Mouse (Mus musculus) hindbrain, embryonic 11.5 days (tissue): ENCODE results near the gene Sbno2. TPM values are rescaled to one million over a fixed set of nuclear protein-coding genes. Genes with fewer than 3 reads are reported as not detected.

Experiments
- ATAC-seq: fragments of 200-750 bp; cut with Nextera tagmentation; 2 replicates; pipeline ENCODE4 v1.8.0; 2017; ENCODE audit warnings: mild to moderate bottlenecking, moderate TSS enrichment, moderate library complexity; ENCODE audit not compliant: low FRiP score
- DNase-seq: peaks from one replicate; pipeline ENCODE4 v3.0.0-alpha.2; 2015; ENCODE audit warnings: low spot score
- H3K27ac ChIP-seq: fragments of 300-500 bp; sonication (generic); 2 replicates; pipeline ENCODE4 v1.5.1; 2014; ENCODE audit warnings: mild to moderate bottlenecking, low read depth, low read length
- H3K27me3 ChIP-seq: fragments of 300-500 bp; sonication (generic); 2 replicates; pipeline ENCODE4 v1.6.1; 2014; ENCODE audit warnings: mild to moderate bottlenecking, low read length, moderate library complexity, mixed read lengths; ENCODE audit not compliant: control insufficient read depth, insufficient read depth
- H3K36me3 ChIP-seq: fragments of 300-500 bp; sonication (generic); 2 replicates; pipeline ENCODE4 v1.6.1; 2014; ENCODE audit warnings: mild to moderate bottlenecking, low read length, moderate library complexity, mixed read lengths; ENCODE audit not compliant: control insufficient read depth, insufficient read depth
- H3K4me1 ChIP-seq: fragments of 300-500 bp; sonication (generic); replicated peaks from 2 replicates; pipeline ENCODE4 v1.6.1; 2014; ENCODE audit warnings: low read length, mixed read lengths; ENCODE audit not compliant: control insufficient read depth, insufficient read depth
- H3K4me2 ChIP-seq: fragments of 300-500 bp; sonication (generic); replicated peaks from 2 replicates; pipeline ENCODE4 v1.6.1; 2014; ENCODE audit warnings: mild to moderate bottlenecking, low read depth, low read length
- H3K4me3 ChIP-seq: fragments of 300-500 bp; sonication (generic); 2 replicates; pipeline ENCODE4 v1.5.1; 2014; ENCODE audit warnings: low read depth, low read length
- H3K9ac ChIP-seq: fragments of 300-500 bp; sonication (generic); 2 replicates; pipeline ENCODE4 v1.6.1; 2014; ENCODE audit warnings: low read depth, low read length
- H3K9me3 ChIP-seq: fragments of 300-500 bp; sonication (generic); 2 replicates; pipeline ENCODE4 v1.6.1; 2016; ENCODE audit warnings: low read length; ENCODE audit not compliant: control insufficient read depth
- WGBS: fragments of 180-500 bp; shearing (Covaris S2); extraction: QIAGEN DNeasy Blood & Tissue Kit; methylation state at CpG from one replicate; pipeline ENCODE4 v1.1.7; 2014; 5-methylcytosine and 5-hydroxymethylcytosine counted together
- polyA plus RNA-seq: library from polyadenylated mRNA; unstranded; fragments of >200 nt; fragmentation: Nextera tagmentation; extraction: Ambion mirVana; gene quantifications from 2 replicates; pipeline ENCODE4 v1.2.1, GENCODE M21; 2014

The Sbno2 gene
- polyA plus RNA-seq, 1 experiment from 2014 or later: 9.5 TPM

DNA sequence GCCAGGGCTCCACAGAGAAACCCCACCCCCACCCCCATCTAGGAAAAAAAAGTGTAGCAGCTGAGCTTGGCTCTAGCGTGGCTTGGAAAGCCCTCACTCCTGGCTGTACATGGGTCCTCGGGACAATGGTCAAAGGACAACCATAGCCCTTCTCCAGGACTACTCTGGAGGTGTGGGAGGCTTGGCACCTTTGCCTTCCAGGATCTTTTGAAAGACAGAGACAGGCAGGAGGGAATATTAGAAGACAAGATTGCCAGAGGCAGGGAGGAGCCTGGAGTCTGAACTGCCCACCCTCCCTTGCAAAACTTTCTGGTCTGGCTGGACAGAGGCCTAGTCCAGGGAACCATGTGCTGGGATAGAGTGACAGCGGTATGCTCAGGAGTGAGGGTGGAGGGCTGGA lies 10.7 kb downstream of the Sbno2 start:
- ATAC-seq (no peak), DNase-seq (no peak)
- H3K9ac ChIP-seq: no peak overlapping the region
- no peak overlapping the region for H3K4me3 ChIP-seq
- H3K4me2 ChIP-seq: no peak overlapping the region
- no peaks in the 10 kb centered on the region for H3K4me1 ChIP-seq
- no peaks in the 10 kb centered on the region for H3K9me3 ChIP-seq
- H3K27ac ChIP-seq: no peak overlapping the region
- H3K36me3 ChIP-seq: no peaks in the 10 kb centered on the region
- 76% methylated on average over 3 of the region's 3 CpGs for WGBS
- no peaks in the 10 kb centered on the region for H3K27me3 ChIP-seq

DNA sequence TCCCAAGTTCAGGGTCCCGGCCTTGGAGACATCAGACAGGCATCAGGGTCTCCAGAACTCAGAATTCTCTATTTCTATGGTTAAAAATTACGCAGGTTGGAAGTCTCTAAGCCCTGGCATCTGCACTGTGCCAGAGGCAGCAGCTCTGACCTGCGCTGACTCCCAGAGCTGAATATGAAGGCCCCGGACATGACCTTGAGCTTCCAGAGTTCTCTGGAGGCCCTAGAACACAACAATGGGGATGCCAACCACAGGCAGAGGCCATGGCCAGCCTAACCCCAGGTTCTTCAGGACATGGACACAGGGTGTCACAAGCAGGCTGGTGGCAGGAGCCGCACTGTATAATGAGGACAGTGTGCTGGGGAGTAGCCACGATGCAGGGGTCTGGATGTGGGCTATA lies 11.3 kb downstream of the Sbno2 start:
- no peaks in the 10 kb centered on the region for H3K27me3 ChIP-seq
- H3K9ac ChIP-seq: no peak overlapping the region
- 96% methylated on average over 6 of the region's 6 CpGs for WGBS
- no peak overlapping the region for H3K4me3 ChIP-seq
- no peak for DNase-seq
- H3K36me3 ChIP-seq: no peaks in the 10 kb centered on the region
- no peak overlapping the region for H3K4me2 ChIP-seq
- H3K27ac ChIP-seq: no peak overlapping the region
- H3K9me3 ChIP-seq: no peaks in the 10 kb centered on the region
- no peaks in the 10 kb centered on the region for H3K4me1 ChIP-seq
- ATAC-seq: no peak

DNA sequence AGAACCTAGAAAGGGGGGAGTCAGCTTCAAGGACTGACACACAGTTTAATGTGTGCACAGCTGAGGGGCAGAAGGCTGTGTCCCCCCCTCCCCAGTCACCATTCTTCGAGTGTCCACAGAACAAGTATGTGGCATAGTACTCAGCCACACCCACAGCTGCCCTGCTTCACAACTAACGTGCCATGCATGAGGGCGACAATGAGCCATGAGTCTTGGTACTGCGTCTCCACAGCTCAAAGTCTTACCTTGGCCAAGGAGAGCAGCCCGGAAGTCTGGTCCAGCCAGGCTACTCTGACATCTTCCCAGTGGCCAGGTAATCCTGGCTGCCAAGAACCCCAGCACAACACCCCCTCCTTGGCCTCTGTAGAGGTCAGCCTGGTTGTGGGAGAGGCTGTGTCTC lies 12.7 kb downstream of the Sbno2 start:
- no peaks in the 10 kb centered on the region for H3K36me3 ChIP-seq
- no peak for ATAC-seq

GRCm38 (mm10) chr10:80091527-80091926 lies 13.8 kb downstream of the Sbno2 start:
- Histone ChIP-seq H3K9me3 (no peaks in the 10 kb centered on the region), H3K36me3 (no peaks in the 10 kb centered on the region), H3K4me2 (no peak overlapping the region), H3K27me3 (no peaks in the 10 kb centered on the region), H3K4me1 (no peaks in the 10 kb centered on the region), H3K4me3 (no peak overlapping the region), H3K27ac (no peak overlapping the region), H3K9ac (no peak overlapping the region)
- WGBS: 92% methylated on average over 6 of the region's 6 CpGs
- no peak for DNase-seq
- no peak for ATAC-seq

More for the DNA sequence above, 12.7 kb downstream of the Sbno2 start:
- Histone ChIP-seq H3K4me3 (no peak overlapping the region), H3K27me3 (no peaks in the 10 kb centered on the region), H3K4me1 (no peaks in the 10 kb centered on the region), H3K4me2 (no peak overlapping the region), H3K9me3 (no peaks in the 10 kb centered on the region), H3K27ac (no peak overlapping the region), H3K9ac (no peak overlapping the region)
- no peak for DNase-seq
- WGBS: 85% methylated on average over 5 of the region's 5 CpGs

- H3K4me1 ChIP-seq: no peaks in the 10 kb centered on the region
- no peaks in the 10 kb centered on the region for H3K36me3 ChIP-seq
- WGBS: 49% methylated on average over 4 of the region's 4 CpGs
- H3K4me3 ChIP-seq: no peak overlapping the region
- H3K9me3 ChIP-seq: no peaks in the 10 kb centered on the region
- no peak overlapping the region for H3K27ac ChIP-seq
- ATAC-seq: no peak; the same call in 1 of the 2 replicates
- H3K9ac ChIP-seq: no peak overlapping the region
- no peak for DNase-seq
- no peak overlapping the region for H3K4me2 ChIP-seq
- H3K27me3 ChIP-seq: no peaks in the 10 kb centered on the region
Measured at GRCm38 (mm10) chr10:80089146-80089545, 16.2 kb downstream of the Sbno2 start.

GRCm38 (mm10) chr10:80087483-80087882 lies 17.9 kb downstream of the Sbno2 start:
- Histone ChIP-seq H3K4me3 (no peak overlapping the region), H3K9me3 (no peaks in the 10 kb centered on the region), H3K27me3 (no peaks in the 10 kb centered on the region), H3K4me1 (no peaks in the 10 kb centered on the region), H3K36me3 (no peaks in the 10 kb centered on the region; the same call in 1 of the 2 replicates), H3K27ac (no peak overlapping the region), H3K4me2 (no peak overlapping the region), H3K9ac (no peak overlapping the region)
- WGBS: 92% methylated on average over 8 of the region's 8 CpGs
- ATAC-seq (no peak), DNase-seq (no peak)

DNA sequence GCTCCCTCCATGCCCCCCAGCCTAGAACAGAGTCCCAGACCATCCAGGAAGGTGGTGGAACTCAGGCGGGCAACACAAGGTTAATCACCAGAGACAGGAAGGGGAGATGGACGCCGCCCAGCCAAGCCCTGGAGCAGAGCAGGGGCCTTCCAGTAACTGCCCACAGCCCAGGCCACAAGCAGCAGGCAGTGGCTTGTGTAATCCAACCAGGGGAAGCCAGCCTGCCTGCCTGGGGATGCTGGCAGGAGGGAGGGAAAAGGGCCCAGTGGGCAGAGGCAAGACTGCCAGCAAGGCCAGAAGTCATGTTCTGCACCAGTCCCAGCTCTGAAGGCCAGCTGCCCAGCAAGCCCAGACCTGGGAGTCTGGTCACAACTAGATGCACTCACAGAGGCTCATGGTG lies 18.5 kb downstream of the Sbno2 start:
- Histone ChIP-seq H3K36me3 (no peaks in the 10 kb centered on the region; the same call in 1 of the 2 replicates), H3K9ac (no peak overlapping the region), H3K9me3 (no peaks in the 10 kb centered on the region), H3K4me1 (no peaks in the 10 kb centered on the region), H3K27ac (no peak overlapping the region), H3K4me2 (no peak overlapping the region), H3K4me3 (no peak overlapping the region), H3K27me3 (no peaks in the 10 kb centered on the region)
- 87% methylated on average over 3 of the region's 3 CpGs for WGBS
- no peak for ATAC-seq
- no peak for DNase-seq

DNA sequence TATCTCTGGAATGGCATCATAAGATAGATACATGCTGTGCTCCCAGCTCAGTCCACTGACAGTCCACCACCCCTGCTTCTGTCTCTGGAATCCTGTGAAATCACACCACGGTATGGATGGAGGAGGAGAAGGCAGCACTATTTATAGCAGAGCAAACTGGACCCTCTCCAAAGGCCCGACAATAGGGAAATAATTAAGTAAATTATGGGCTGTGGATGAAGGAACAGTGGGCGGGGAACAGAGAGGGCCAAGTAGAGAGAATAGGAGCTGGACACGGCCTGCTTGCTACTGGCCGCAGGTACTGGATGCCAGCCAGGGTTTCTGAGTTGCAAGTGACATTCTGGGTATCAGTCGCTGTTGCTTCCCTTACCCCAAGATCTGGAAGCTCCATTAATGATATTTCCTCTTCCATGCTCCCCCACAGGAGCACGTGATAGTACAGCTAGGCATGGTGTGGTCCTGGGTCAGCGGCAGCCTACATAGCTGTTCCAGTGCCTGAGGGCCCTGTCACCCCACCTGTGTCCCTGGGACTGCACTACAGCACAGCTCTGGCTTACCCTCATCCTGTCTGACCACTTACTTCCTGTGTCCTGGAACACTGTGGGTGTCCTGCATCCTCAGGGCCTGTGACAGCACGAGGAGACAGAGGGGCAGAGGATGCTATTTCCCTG lies 20.4 kb downstream of the Sbno2 start:
- H3K4me2 ChIP-seq: no peak overlapping the region
- DNase-seq (no peak), ATAC-seq (no peak)
- 92% methylated on average over 9 of the region's 9 CpGs for WGBS
- H3K27ac ChIP-seq: no peak overlapping the region
- no peak overlapping the region for H3K9ac ChIP-seq
- no peaks in the 10 kb centered on the region for H3K27me3 ChIP-seq
- H3K9me3 ChIP-seq: no peaks in the 10 kb centered on the region
- H3K36me3 ChIP-seq: no peaks in the 10 kb centered on the region; the same call in 1 of the 2 replicates
- H3K4me3 ChIP-seq: no peak overlapping the region
- H3K4me1 ChIP-seq: no peaks in the 10 kb centered on the region

DNA sequence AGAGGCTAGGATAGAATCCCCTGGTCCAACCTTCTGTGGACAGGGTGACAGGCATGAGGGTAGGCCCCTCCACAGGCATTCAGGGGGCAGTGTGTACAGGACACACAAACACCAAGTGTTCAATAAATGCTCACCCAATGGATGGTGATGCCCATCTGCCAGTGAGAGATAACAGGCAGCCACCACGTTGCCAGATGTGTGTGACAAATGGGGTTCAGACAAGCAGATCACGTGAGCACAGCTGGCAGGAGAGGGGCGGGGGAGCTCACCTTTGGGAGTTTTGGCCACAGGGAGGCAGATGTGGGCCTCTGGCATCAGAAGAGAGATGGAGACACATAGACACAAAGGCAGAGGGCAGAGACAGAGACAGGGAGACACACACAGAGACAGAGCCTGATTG lies 24.3 kb downstream of the Sbno2 start:
- Histone ChIP-seq H3K27me3 (no peaks in the 10 kb centered on the region), H3K4me2 (no peak overlapping the region), H3K9me3 (no peaks in the 10 kb centered on the region), H3K36me3 (no peaks in the 10 kb centered on the region; the same call in 1 of the 2 replicates), H3K27ac (no peak overlapping the region), H3K4me1 (no peaks in the 10 kb centered on the region), H3K4me3 (no peak overlapping the region), H3K9ac (no peak overlapping the region)
- no peak for ATAC-seq
- DNase-seq: no peak
- 87% methylated on average over 3 of the region's 3 CpGs for WGBS
